Mouse (Mus musculus): ENCODE data around the gene Pilrb1. TPM values are rescaled to one million over a fixed set of nuclear protein-coding genes. Genes with fewer than 3 reads are reported as not detected.

The Pilrb1 gene
- polyA plus RNA-seq, 1 experiment = not detected

GRCm38 (mm10) chr5:137822126-137822525 lies 35.8 kb downstream of the Pilrb1 start:
- TF ChIP-seq POLR2A (IDR thresholded peaks at IDR 0.05; ENCODE audit: borderline replicate concordance, extremely low read depth, insufficient read depth, insufficient read length, poor library complexity, severe bottlenecking) (no peak), CTCF (IDR thresholded peaks at IDR 0.05; ENCODE audit: borderline replicate concordance, extremely low read depth, insufficient read depth, insufficient read length) (no peak)
- DNase-seq (ENCODE audit: low read depth) = no peak

- DNase-seq (ENCODE audit: low read depth) = no peak
- TF ChIP-seq CTCF (IDR thresholded peaks at IDR 0.05; ENCODE audit: borderline replicate concordance, extremely low read depth, insufficient read depth, insufficient read length) (no peak), POLR2A (IDR thresholded peaks at IDR 0.05; ENCODE audit: borderline replicate concordance, extremely low read depth, insufficient read depth, insufficient read length, poor library complexity, severe bottlenecking) (no peak)
Measured at GRCm38 (mm10) chr5:137817466-137818222, 40.3 kb downstream of the Pilrb1 start.

GRCm38 (mm10) chr5:137808316-137808715 lies 49.6 kb downstream of the Pilrb1 start:
- DNase-seq (ENCODE audit: low read depth) = no peak
- no peak for TF ChIP-seq CTCF (IDR thresholded peaks at IDR 0.05; ENCODE audit: borderline replicate concordance, extremely low read depth, insufficient read depth, insufficient read length)
- TF ChIP-seq POLR2A (IDR thresholded peaks at IDR 0.05; ENCODE audit: borderline replicate concordance, extremely low read depth, insufficient read depth, insufficient read length, poor library complexity, severe bottlenecking) = no peak

GRCm38 (mm10) chr5:137806158-137806557 lies 51.7 kb downstream of the Pilrb1 start:
- DNase-seq (ENCODE audit: low read depth) = no peak
- TF ChIP-seq CTCF (IDR thresholded peaks at IDR 0.05; ENCODE audit: borderline replicate concordance, extremely low read depth, insufficient read depth, insufficient read length) (no peak), POLR2A (IDR thresholded peaks at IDR 0.05; ENCODE audit: borderline replicate concordance, extremely low read depth, insufficient read depth, insufficient read length, poor library complexity, severe bottlenecking) (no peak)

Other genes with a start within 250 kb of the Pilrb1 start
- gene Pcolce, start 244.3 kb downstream of the Pilrb1 start, polyA plus RNA-seq (2012; rRNA removed) = 14.5 and 30.4 TPM in 2 replicates
- 0.23 and 0.25 TPM in 2 replicates for gene Fbxo24, start 229.1 kb downstream of the Pilrb1 start, polyA plus RNA-seq (2012; rRNA removed)
- gene Lrch4, start 229.0 kb downstream of the Pilrb1 start, polyA plus RNA-seq (2012; rRNA removed) = 16.9 and 18.8 TPM in 2 replicates
- 14.8 and 14.9 TPM in 2 replicates for gene Gm20605, start 228.9 kb downstream of the Pilrb1 start, polyA plus RNA-seq (2012; rRNA removed)
- 31.0 and 37.8 TPM in 2 replicates for gene Sap25, start 216.8 kb downstream of the Pilrb1 start, polyA plus RNA-seq (2012; rRNA removed)
- gene Irs3, start 212.4 kb downstream of the Pilrb1 start, polyA plus RNA-seq (2012; rRNA removed) = 0.06 TPM in 1 of 2 replicates, not detected in the other
- 17.8 and 23.8 TPM in 2 replicates for gene Agfg2, start 173.4 kb downstream of the Pilrb1 start, polyA plus RNA-seq (2012; rRNA removed)
- 208 and 219 TPM in 2 replicates for gene Nyap1, start 116.5 kb downstream of the Pilrb1 start, polyA plus RNA-seq (2012; rRNA removed)
- gene Tsc22d4, start 112.4 kb downstream of the Pilrb1 start, polyA plus RNA-seq (2012; rRNA removed) = 51.8 and 53.7 TPM in 2 replicates
- 47.7 and 81.6 TPM in 2 replicates for gene Ppp1r35, start 79.3 kb downstream of the Pilrb1 start, polyA plus RNA-seq (2012; rRNA removed)
- gene Mepce, start 70.5 kb downstream of the Pilrb1 start, polyA plus RNA-seq (2012; rRNA removed) = 35.7 and 38.5 TPM in 2 replicates
- 8.1 and 8.2 TPM in 2 replicates for gene Zcwpw1, start 70.3 kb downstream of the Pilrb1 start, polyA plus RNA-seq (2012; rRNA removed)
- 0.12 and 0.42 TPM in 2 replicates for gene Pilra, start 21.8 kb downstream of the Pilrb1 start, polyA plus RNA-seq (2012; rRNA removed)
- 0.08 TPM in 1 of 2 replicates, not detected in the other for gene Pilrb2, start 13.7 kb upstream of the Pilrb1 start, polyA plus RNA-seq (2012; rRNA removed)
- gene Cyp3a13, start 63.5 kb upstream of the Pilrb1 start, polyA plus RNA-seq (2012; rRNA removed) = not detected in 2 replicates
- gene Gjc3, start 105.0 kb upstream of the Pilrb1 start, polyA plus RNA-seq (2012; rRNA removed) = 0.39 and 0.82 TPM in 2 replicates
- 0.08 TPM in 1 of 2 replicates, not detected in the other for gene Azgp1, start 123.4 kb upstream of the Pilrb1 start, polyA plus RNA-seq (2012; rRNA removed)
- gene Smok3a, start 163.2 kb upstream of the Pilrb1 start, polyA plus RNA-seq (2012; rRNA removed) = not detected in 2 replicates
- not detected in 2 replicates for gene Smok3b, start 163.3 kb upstream of the Pilrb1 start, polyA plus RNA-seq (2012; rRNA removed)
- not detected in 2 replicates for gene Smok3c, start 195.1 kb upstream of the Pilrb1 start, polyA plus RNA-seq (2012; rRNA removed)
- 15.8 and 24.1 TPM in 2 replicates for gene Zkscan1, start 227.0 kb upstream of the Pilrb1 start, polyA plus RNA-seq (2012; rRNA removed)

Measured in brain, embryonic 14.5 days (tissue).